In the genomic region with DNA sequence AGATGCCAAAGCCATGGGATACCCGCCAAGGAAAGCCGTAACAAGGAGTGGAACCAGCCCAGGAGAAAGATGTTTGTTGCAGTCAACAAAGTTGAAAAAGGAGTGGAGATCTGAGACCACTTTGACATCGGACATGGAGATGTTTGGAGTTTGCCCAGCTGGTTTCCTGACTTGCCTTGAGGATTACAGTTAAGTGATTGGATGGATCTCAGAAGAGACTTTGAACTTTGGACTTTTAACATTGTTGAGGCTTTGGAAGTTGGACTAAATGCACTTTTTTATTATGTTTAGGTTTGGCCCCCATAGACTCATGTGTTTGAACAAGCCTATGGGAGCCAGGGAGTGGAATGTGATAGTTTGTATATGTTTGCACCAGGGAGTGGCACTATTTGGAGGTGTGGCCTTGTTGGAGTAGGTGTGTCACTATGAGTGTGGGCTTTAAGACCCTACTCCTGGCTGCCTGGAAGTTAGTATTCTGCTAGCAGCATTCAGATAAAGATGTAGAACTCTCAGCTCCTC, we compare ENCODE assay signal across 3 mouse cellular contexts. TPM values are rescaled to one million over a fixed set of nuclear protein-coding genes. Genes with fewer than 3 reads are reported as not detected.
"Had no signal": no experiment of that assay in that cellular context is flagged by ENCODE, and none has a peak within 500 bp of the region (broad histone marks: within the 10 kb centered on the region; RNA-seq: fewer than 3 reads in every experiment).

No protein-coding gene starts in this region.

RNA-seq across cellular contexts. Expression of a gene that starts 49.9 kb away (rescaled TPM):
- polyA plus RNA-seq: hindbrain, embryonic 11.5 days; inflammation-experienced regulatory T-cells, adult 6 months; kidney, postnatal 0 days had no signal
